Mouse (Mus musculus): ENCODE measurements around the gene Cyp2s1. TPM values are rescaled to one million over a fixed set of nuclear protein-coding genes. Genes with fewer than 3 reads are reported as not detected.
A peak's percentile ranks its signal among the peaks of the same experiment; 100 is the strongest.

Cyp2s1 gene
- total RNA-seq, 1 experiment from 2014 or later, result 2.9 TPM

GRCm38 (mm10) chr7:25781321-25781936 lies 35.3 kb downstream of the Cyp2s1 start:
- DNase-seq, result peak; percentile 56

GRCm38 (mm10) chr7:25780753-25781152 lies 36.0 kb downstream of the Cyp2s1 start:
- DNase-seq, result no peak

- DNase-seq, result no peak
These were observed 36.7 kb downstream of the Cyp2s1 start for GRCm38 (mm10) chr7:25780021-25780420.

GRCm38 (mm10) chr7:25768229-25768628 lies 48.5 kb downstream of the Cyp2s1 start:
- DNase-seq, result no peak

- DNase-seq, result no peak
These were observed 50.6 kb downstream of the Cyp2s1 start for GRCm38 (mm10) chr7:25766108-25766507.

- DNase-seq, result no peak
These were observed 52.5 kb downstream of the Cyp2s1 start for GRCm38 (mm10) chr7:25764221-25764620.

- DNase-seq, result no peak
These were observed 53.0 kb downstream of the Cyp2s1 start for GRCm38 (mm10) chr7:25763678-25764077.

- DNase-seq, result no peak
These were observed 55.4 kb downstream of the Cyp2s1 start for GRCm38 (mm10) chr7:25761354-25761753.

- DNase-seq, result peak; percentile 93
These were observed 60.7 kb downstream of the Cyp2s1 start for GRCm38 (mm10) chr7:25756011-25756410.

- DNase-seq, result peak; percentile 46
These were observed 61.3 kb downstream of the Cyp2s1 start for GRCm38 (mm10) chr7:25755468-25755833.

- DNase-seq, result peak; percentile 96
These were observed 61.8 kb downstream of the Cyp2s1 start, which contains the start of gene Hnrnpul1 for GRCm38 (mm10) chr7:25754738-25755467. Gene Hnrnpul1 (minus strand): TSS chr7:25754757.

- DNase-seq, result no peak
These were observed 62.3 kb downstream of the Cyp2s1 start for GRCm38 (mm10) chr7:25754439-25754737.

GRCm38 (mm10) chr7:25753643-25754438 lies 62.9 kb downstream of the Cyp2s1 start:
- DNase-seq, result peak; percentile 56

- DNase-seq, result no peak
These were observed 63.6 kb downstream of the Cyp2s1 start for GRCm38 (mm10) chr7:25753076-25753475.

Small RNAs within 50 kb of the gene (microRNA-seq; reads per million reads assigned to microRNA genes)
- 0 reads per million in 2 experiments for gene Gm24865

Other genes starting within 250 kb of the Cyp2s1 start
- gene Erich4, start 201.0 kb downstream of the Cyp2s1 start, total RNA-seq (2021), result not detected in 2 replicates
- gene Dmac2, start 197.5 kb downstream of the Cyp2s1 start, total RNA-seq (2021), result 29.1 and 33.1 TPM in 2 replicates
- 0.90 and 2.8 TPM in 2 replicates for gene B3gnt8, start 190.3 kb downstream of the Cyp2s1 start, total RNA-seq (2021)
- gene Bckdha, start 157.9 kb downstream of the Cyp2s1 start, total RNA-seq (2021), result 180 and 185 TPM in 2 replicates
- 47.6 and 59.4 TPM in 2 replicates for gene Exosc5, start 157.7 kb downstream of the Cyp2s1 start, total RNA-seq (2021)
- gene Tmem91, start 141.7 kb downstream of the Cyp2s1 start, total RNA-seq (2021), result 2.0 TPM in 1 of 2 replicates, not detected in the other
- 12.7 and 20.3 TPM in 2 replicates for gene B9d2, start 136.1 kb downstream of the Cyp2s1 start, total RNA-seq (2021)
- 37.0 and 43.7 TPM in 2 replicates for gene Tgfb1, start 129.9 kb downstream of the Cyp2s1 start, total RNA-seq (2021)
- gene Ccdc97, start 97.8 kb downstream of the Cyp2s1 start, total RNA-seq (2021), result 54.4 and 61.9 TPM in 2 replicates
- gene Hnrnpul1, start 62.2 kb downstream of the Cyp2s1 start, total RNA-seq (2021), result 116 and 128 TPM in 2 replicates
- 27.4 and 32.1 TPM in 2 replicates for gene Axl, start 28.2 kb downstream of the Cyp2s1 start, total RNA-seq (2021)
- 4.3 and 8.9 TPM in 2 replicates for gene Cyp2b10, start 80.7 kb upstream of the Cyp2s1 start, total RNA-seq (2021)
- gene Cyp2b13, start 244.6 kb upstream of the Cyp2s1 start, total RNA-seq (2021), result 0.15 and 0.48 TPM in 2 replicates